Mouse (Mus musculus): ENCODE results near the gene Mmp14.

Gene Mmp14

DNA sequence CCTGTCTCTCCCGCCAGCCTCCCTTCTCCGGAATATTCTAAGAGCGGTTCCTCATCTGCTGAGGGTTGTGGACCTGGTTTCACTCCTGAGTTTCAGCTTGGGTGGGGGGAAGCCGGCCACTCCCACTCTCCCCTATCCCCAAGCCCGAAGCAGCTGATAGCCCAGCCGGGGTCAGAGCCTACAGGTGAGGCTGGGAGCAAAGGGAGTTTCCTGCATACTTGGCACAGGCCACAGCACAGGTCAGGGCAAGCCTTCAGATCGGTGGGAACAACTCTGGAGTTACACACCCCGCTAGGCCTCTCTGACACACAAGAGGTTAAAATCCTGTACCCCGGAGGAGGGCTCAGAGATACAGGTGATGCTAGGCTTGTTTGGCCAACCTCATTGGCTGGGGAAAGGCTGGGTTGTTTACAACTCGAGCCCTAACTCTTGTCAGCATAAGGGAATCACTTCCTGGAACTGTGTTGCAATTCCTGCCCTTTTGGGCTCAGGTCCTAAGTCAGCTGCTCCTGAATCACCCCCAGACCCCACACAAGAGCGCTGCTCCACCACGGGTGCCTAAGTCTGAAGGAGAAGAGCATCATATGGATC, 2.6 kb downstream of the Mmp14 start:
- no peak for DNase-seq (ENCODE audit: low spot score in 2 of 2)

DNA sequence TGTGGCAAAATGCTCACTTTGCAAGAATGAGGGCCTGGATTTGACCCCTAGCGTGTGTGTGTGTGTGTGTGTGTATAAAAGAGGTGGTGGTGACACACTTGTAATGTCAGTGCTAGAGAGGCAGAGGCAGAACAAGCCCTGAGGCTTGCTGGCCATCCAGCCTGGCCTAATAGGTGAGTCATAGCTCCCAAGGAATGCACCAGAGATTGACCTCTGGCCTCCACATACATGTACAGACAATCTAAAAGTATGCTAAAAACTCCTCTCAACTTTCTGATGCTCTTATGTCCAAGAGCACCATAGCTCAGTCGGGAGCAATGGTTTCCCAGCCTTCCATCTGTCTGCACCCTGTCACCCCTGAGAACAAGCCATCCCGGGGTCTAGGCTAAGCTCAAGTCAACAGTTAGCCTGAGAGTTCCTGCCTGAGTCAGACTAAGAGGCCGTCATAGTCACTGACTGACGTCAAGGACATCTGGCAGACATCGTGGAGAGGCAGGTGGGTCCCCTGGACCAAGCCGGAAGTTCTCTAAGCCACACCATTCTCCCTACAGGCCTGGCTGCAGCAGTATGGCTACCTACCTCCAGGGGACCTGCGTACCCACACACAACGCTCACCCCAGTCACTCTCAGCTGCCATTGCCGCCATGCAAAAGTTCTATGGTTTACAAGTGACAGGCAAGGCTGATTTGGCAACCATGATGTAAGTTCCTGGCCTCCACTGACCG, 3.9 kb downstream of the Mmp14 start:
- no peak for DNase-seq (ENCODE audit: low spot score in 2 of 2)

GRCm38 (mm10) chr14:54439155-54439554, 7.7 kb downstream of the Mmp14 start:
- DNase-seq (ENCODE audit: low spot score in 2 of 2) = no peak

- no peak for DNase-seq (ENCODE audit: low spot score in 2 of 2)
These were observed 8.2 kb downstream of the Mmp14 start for GRCm38 (mm10) chr14:54439610-54440009.

GRCm38 (mm10) chr14:54440538-54440937, 9.1 kb downstream of the Mmp14 start:
- DNase-seq (ENCODE audit: low spot score in 2 of 2) = no peak

DNA sequence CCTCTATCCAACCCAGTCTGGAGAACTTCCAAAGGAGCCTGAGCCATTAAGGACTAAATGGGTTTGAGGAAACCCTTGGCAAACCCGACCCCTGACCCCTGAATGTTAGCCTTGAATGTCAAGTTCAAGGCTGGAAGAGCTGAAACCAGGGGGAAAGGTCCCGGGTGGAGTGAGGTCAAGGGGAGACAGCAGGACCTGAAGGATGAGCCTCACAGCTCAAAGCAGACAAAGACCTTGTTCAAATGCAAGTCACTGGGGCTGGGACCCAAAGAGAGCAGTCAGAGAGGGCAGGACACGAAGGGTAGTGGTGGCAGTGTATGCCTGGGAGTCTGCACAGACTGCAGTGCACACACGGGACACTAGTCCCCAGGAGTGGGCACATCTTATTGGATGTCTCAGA, 10.0 kb downstream of the Mmp14 start:
- DNase-seq (ENCODE audit: low spot score in 2 of 2) = no peak

DNA sequence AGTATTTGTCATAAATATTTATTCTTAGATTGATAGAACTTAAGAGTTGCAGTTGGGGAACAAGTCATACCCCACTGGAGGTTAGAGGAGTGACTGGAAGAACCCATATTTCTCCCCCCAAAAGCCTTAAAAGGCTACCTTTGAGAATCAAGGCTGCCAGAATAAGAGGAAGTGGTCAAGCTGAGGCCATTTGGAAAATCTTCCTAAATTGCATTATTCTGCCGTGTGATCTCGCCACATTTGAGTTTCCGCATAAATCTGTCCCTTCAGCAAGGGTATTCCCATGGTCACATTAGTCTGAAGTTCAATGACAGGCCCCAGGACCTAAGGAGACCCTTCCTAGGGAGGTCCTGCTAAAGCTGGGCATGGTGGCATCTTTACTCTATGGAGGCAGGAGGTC, 11.1 kb downstream of the Mmp14 start:
- no peak for DNase-seq (ENCODE audit: low spot score in 2 of 2)

GRCm38 (mm10) chr14:54443196-54443595, 11.8 kb downstream of the Mmp14 start:
- DNase-seq (ENCODE audit: low spot score in 2 of 2) = no peak

- DNase-seq (ENCODE audit: low spot score in 2 of 2) = no peak
These were observed 12.6 kb downstream of the Mmp14 start for GRCm38 (mm10) chr14:54443712-54444618.

GRCm38 (mm10) chr14:54445476-54445875, 14.1 kb downstream of the Mmp14 start:
- no peak for DNase-seq (ENCODE audit: low spot score in 2 of 2)

DNA sequence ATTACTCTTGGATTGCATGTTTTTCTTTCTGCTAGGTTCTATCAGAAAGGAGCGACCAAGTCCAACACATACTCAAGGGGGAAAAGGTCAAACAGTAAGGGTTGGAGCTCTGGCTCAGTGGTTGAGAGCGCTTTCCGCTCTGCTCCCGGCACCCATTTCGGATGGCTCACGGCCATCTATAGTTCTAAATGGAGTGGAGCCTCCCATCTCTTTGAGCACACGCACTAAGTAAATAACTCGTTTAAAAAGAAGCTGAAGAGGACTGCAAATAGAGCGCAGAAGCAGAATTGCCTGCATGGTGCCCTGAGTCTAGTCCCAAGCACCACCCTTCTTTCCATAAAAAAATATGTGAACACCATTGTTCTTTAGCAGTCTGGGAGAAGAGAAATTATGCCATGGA, 22.2 kb downstream of the Mmp14 start:
- DNase-seq (ENCODE audit: low spot score in 2 of 2) = no peak

DNA sequence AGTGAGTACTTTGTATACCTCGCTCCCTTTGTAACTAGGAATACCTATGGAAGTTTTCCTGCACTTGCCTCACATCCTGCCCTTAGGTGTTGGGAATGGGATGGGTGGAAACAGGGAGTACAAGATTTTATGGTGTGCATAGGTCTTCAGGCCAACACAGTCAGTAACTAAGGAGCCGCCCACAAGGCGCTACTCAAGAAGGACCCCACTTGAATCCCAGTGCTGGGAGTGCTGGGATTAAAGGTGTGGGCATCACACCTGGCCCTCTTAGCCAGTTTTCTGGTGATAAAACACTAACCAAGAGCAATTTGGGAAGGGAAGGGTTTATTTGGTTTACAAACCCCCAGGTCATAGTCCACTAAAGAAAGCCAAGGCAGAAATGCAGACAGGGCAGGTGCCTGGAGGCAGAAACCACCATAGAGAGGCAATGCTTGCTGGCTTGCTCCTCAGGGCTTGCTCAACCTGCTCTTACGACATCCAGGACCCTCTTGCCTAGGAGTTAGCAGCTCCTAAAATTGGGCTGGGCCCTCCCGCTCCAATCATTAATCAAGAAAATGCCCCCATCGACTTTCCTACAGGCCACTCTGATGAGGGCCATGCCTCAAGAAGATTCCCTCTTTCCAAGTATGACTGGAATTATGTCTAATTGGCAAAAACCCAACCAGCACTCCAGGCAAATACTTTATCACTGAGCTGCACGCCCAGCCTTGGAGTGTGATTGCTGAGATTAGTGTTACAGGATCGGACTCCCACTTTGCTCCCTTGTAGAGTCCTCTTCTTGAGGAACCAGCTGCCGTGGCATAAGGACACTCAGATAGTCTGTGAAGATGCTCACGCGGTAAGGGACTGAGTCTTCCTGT, 23.5 kb downstream of the Mmp14 start:
- DNase-seq (ENCODE audit: low spot score in 2 of 2) = no peak

GRCm38 (mm10) chr14:54457907-54458569, 26.6 kb downstream of the Mmp14 start:
- DNase-seq (ENCODE audit: low spot score in 2 of 2) = no peak

- DNase-seq (ENCODE audit: low spot score in 2 of 2) = no peak
These were observed 30.7 kb downstream of the Mmp14 start for GRCm38 (mm10) chr14:54462146-54462545.

DNA sequence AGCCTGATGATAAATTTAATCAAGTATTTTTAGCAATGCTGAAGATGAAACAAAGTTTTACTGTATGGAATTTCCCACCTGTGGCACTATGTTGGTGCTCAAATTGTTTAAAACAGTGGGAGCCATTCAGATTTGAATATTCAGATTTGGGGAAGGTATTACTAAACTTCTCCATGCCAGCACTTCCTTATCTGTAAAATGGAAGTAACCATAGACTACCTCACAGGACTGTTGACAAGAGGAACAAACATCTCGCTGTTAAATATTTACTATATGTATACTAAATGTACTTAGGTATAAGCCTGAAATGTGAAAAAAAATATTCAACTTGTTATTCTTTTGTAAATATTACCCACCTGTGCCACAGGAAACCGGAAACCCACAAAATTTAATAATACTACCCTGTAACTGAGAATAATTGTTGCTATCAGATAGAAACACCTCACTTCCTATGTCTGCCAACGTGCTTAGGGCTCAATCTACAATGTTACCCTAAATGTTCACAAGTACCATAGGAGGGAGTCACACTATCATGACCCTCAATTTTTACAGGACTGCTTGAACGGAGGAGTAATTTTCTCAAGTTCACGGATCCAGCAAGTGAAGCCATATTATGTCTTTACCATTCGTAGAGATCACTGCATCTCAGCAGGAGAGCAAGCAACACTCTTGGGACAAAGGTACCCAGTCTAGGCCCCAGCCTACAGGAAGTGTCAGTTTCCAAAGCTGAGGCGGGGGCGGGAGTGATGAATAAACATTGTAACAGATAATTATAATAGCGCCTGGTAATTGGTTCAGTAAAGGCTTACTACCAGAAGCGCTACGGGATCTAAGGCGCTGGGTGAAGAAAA, 31.9 kb downstream of the Mmp14 start:
- DNase-seq (ENCODE audit: low spot score in 2 of 2) = peak in 1 of 2 experiments; percentile 22

DNA sequence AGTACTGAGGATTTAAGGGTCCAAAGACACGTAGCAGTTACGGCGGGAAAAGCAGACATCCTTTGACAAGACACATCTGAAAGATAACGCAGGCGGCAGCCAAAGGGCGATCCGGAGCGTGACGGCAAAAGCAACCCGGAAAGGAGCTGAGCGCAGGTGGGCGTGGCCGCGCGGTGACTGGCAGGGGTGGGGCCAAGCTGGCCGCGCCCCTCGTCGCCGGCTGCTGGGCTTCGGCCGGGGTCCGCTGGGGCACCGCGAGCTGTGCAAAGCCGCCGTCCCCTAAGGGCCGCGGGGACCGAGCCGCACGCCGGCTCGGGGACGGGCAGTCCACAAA, 32.5 kb downstream of the Mmp14 start, which contains the start of gene Lrp10:
Gene Lrp10, plus strand, starts transcription at position 179 of the 334 bp plus-strand sequence.
- DNase-seq (ENCODE audit: low spot score in 2 of 2) = peak; percentile 60 to 76

- peak in 1 of 2 experiments; percentile 19 for DNase-seq (ENCODE audit: low spot score in 2 of 2)
These were observed 33.0 kb downstream of the Mmp14 start for GRCm38 (mm10) chr14:54464293-54465005.

DNA sequence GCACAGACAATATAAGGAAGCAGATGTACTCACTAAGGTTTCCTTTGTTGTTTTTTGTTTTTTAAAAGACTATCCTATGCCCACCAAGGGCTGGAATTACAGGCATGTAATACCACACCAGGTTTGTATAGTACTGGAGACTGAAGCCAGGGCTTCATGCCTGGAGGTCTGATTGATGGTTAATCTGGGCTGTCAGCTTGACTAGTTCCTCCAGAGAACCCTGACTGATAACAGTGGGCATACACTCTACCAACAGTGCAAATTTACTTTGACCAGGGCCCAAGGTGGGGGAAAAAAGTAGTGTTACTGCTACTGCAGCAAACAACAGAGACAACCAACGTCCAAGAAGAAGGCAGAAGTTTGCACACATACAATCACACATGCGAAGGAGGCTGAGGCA, 40.1 kb downstream of the Mmp14 start:
- no peak for DNase-seq (ENCODE audit: low spot score in 2 of 2)

GRCm38 (mm10) chr14:54472671-54473070, 41.3 kb downstream of the Mmp14 start:
- DNase-seq (ENCODE audit: low spot score in 2 of 2) = no peak

DNA sequence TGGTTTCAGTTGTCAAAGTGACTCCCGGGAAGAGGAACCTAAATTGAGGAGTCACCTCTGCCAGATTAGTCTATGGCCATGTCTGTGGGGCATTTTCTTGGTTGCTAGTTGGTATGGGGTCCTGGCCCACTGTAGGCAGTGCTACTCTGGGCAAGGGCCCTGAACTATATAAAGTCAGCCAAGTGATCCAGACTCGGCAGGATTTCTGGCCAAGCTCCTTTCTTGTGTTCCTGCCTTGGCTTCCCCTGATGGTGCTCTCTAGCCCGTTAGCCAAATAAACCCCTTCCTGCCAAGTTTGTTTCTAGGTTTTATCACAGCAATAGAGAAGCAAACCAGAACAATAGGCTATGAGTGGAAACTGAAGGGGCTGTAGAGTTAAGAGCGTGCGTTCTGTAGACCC, 43.3 kb downstream of the Mmp14 start:
- DNase-seq (ENCODE audit: low spot score in 2 of 2) = no peak
